Mouse (Mus musculus): Measurements from ENCODE around the gene Fbxl21. TPM values are rescaled to one million over a fixed set of nuclear protein-coding genes. Genes with fewer than 3 reads are reported as not detected.

Fbxl21 gene
- polyA plus RNA-seq, 1 experiment = 2.1 TPM

- Histone ChIP-seq H3K27ac (ENCODE audit: insufficient read depth, low read depth, low read length) (no peak overlapping the region), H3K4me3 (ENCODE audit: insufficient read depth, low read length) (no peak overlapping the region), H3K4me1 (ENCODE audit: control insufficient read depth, insufficient read depth, low read length) (peaks cover 11% of the 10 kb centered on the region)
- TF ChIP-seq POLR2A (IDR thresholded peaks at IDR 0.05; ENCODE audit: borderline replicate concordance, low read depth, low read length) (no peak), CTCF (IDR thresholded peaks at IDR 0.05; ENCODE audit: low read depth, low read length) (no peak)
These were observed 28.3 kb downstream of the Fbxl21 start for GRCm38 (mm10) chr13:56550574-56550973.

DNA sequence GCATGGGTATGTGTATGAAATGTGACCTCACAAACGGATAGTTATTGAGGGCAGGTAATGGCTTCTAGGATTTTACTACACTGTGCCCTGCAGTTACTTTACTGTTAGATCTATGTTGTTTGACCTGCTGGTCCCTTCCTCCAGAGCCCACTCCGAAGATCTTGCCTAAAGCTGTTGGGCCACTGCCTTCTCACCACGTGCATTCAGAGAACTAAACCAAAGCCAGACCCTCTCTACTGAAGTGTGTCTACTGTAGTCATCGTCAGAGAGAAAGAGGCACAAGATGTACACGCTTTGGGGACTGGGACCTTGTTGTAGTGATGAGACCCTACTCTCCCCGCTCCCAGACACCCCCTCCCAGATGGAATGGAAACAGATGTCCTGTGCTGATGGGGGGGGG lies 29.4 kb downstream of the Fbxl21 start:
- H3K4me3 ChIP-seq (ENCODE audit: insufficient read depth, low read length) = no peak overlapping the region
- H3K4me1 ChIP-seq (ENCODE audit: control insufficient read depth, insufficient read depth, low read length) = peaks cover 11% of the 10 kb centered on the region
- no peak overlapping the region for H3K27ac ChIP-seq (ENCODE audit: insufficient read depth, low read depth, low read length)
- no peak for TF ChIP-seq CTCF (IDR thresholded peaks at IDR 0.05; ENCODE audit: low read depth, low read length)
- no peak for TF ChIP-seq POLR2A (IDR thresholded peaks at IDR 0.05; ENCODE audit: borderline replicate concordance, low read depth, low read length)

DNA sequence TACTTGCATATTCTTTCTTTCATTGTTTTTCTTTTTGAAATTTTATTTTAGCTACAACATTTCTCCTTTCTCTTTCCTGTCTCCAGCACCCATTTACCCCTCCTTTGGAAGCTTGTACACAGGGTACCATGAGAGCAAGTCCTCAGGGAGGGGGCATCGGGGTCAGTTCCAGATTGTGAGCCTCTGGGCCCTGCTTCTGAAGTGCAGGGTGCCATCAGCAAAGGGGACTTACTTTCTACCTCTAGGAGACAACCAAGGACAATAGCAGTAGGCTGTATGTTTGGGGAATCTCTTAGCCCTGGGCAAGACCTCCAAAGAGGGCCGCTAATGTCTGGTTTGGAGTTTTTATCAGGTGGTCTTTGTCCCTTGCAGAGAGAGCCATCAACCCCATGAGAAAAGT lies 31.7 kb downstream of the Fbxl21 start:
- TF ChIP-seq POLR2A (IDR thresholded peaks at IDR 0.05; ENCODE audit: borderline replicate concordance, low read depth, low read length) = no peak
- TF ChIP-seq CTCF (IDR thresholded peaks at IDR 0.05; ENCODE audit: low read depth, low read length) = no peak
- Histone ChIP-seq H3K27ac (ENCODE audit: insufficient read depth, low read depth, low read length) (no peak overlapping the region), H3K4me1 (ENCODE audit: control insufficient read depth, insufficient read depth, low read length) (peaks cover 11% of the 10 kb centered on the region), H3K4me3 (ENCODE audit: insufficient read depth, low read length) (no peak overlapping the region)

DNA sequence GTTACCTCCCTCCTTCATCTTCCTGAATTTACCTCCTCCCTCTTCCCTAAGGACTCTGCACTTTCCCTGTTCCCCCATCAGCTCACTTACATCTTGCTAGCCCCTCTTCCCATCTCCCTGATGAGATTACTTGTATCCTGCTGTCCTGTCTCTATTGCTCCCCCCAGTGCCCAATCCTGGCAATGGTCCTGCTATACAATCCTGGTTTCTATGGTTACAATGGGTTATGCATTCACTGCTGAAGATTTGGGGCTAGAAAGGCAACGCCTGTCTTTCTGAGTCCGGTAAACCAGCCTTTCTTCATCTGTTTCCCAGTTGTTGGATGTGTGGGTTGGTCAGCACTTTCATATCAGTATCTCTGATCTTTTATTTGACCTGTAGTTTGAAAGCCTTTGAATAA lies 32.1 kb downstream of the Fbxl21 start:
- Histone ChIP-seq H3K27ac (ENCODE audit: insufficient read depth, low read depth, low read length) (no peak overlapping the region), H3K4me1 (ENCODE audit: control insufficient read depth, insufficient read depth, low read length) (peaks cover 9% of the 10 kb centered on the region), H3K4me3 (ENCODE audit: insufficient read depth, low read length) (no peak overlapping the region)
- TF ChIP-seq POLR2A (IDR thresholded peaks at IDR 0.05; ENCODE audit: borderline replicate concordance, low read depth, low read length) (no peak), CTCF (IDR thresholded peaks at IDR 0.05; ENCODE audit: low read depth, low read length) (no peak)

DNA sequence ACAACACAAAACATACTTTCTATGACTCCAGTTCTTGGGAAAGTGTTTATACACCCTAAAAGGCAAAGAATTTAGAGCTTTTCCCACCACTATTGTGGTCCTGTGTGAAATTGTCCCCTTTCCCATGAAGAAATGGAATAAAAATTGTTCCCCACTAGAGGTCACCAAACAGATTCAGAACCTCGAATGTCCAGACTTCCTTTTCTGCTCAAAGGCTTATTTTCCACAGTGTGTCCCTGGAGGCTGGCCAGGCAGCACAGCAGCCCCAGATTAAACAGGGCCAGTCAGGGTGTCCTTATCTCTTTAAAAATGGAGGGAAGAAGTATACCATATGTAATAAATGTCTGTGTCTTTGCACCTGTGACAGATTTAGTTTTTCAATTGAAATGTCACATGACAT lies 33.7 kb downstream of the Fbxl21 start:
- no peaks in the 10 kb centered on the region for H3K4me1 ChIP-seq (ENCODE audit: control insufficient read depth, insufficient read depth, low read length)
- no peak overlapping the region for H3K27ac ChIP-seq (ENCODE audit: insufficient read depth, low read depth, low read length)
- H3K4me3 ChIP-seq (ENCODE audit: insufficient read depth, low read length) = no peak overlapping the region
- TF ChIP-seq CTCF (IDR thresholded peaks at IDR 0.05; ENCODE audit: low read depth, low read length) = no peak
- no peak for TF ChIP-seq POLR2A (IDR thresholded peaks at IDR 0.05; ENCODE audit: borderline replicate concordance, low read depth, low read length)

- no peak overlapping the region for H3K27ac ChIP-seq (ENCODE audit: insufficient read depth, low read depth, low read length)
- H3K4me1 ChIP-seq (ENCODE audit: control insufficient read depth, insufficient read depth, low read length) = no peaks in the 10 kb centered on the region
- no peak for TF ChIP-seq POLR2A (IDR thresholded peaks at IDR 0.05; ENCODE audit: borderline replicate concordance, low read depth, low read length)
- no peak for TF ChIP-seq CTCF (IDR thresholded peaks at IDR 0.05; ENCODE audit: low read depth, low read length)
- H3K4me3 ChIP-seq (ENCODE audit: insufficient read depth, low read length) = no peak overlapping the region
These were observed 34.4 kb downstream of the Fbxl21 start for GRCm38 (mm10) chr13:56556701-56557100.

GRCm38 (mm10) chr13:56558811-56559210 lies 36.5 kb downstream of the Fbxl21 start:
- H3K27ac ChIP-seq (ENCODE audit: insufficient read depth, low read depth, low read length) = no peak overlapping the region
- H3K4me1 ChIP-seq (ENCODE audit: control insufficient read depth, insufficient read depth, low read length) = no peaks in the 10 kb centered on the region
- TF ChIP-seq POLR2A (IDR thresholded peaks at IDR 0.05; ENCODE audit: borderline replicate concordance, low read depth, low read length) (no peak), CTCF (IDR thresholded peaks at IDR 0.05; ENCODE audit: low read depth, low read length) (no peak)
- H3K4me3 ChIP-seq (ENCODE audit: insufficient read depth, low read length) = no peak overlapping the region

GRCm38 (mm10) chr13:56559841-56560370 lies 37.6 kb downstream of the Fbxl21 start:
- Histone ChIP-seq H3K4me1 (ENCODE audit: control insufficient read depth, insufficient read depth, low read length) (no peaks in the 10 kb centered on the region), H3K27ac (ENCODE audit: insufficient read depth, low read depth, low read length) (no peak overlapping the region), H3K4me3 (ENCODE audit: insufficient read depth, low read length) (no peak overlapping the region)
- TF ChIP-seq POLR2A (IDR thresholded peaks at IDR 0.05; ENCODE audit: borderline replicate concordance, low read depth, low read length) (no peak), CTCF (IDR thresholded peaks at IDR 0.05; ENCODE audit: low read depth, low read length) (no peak)

DNA sequence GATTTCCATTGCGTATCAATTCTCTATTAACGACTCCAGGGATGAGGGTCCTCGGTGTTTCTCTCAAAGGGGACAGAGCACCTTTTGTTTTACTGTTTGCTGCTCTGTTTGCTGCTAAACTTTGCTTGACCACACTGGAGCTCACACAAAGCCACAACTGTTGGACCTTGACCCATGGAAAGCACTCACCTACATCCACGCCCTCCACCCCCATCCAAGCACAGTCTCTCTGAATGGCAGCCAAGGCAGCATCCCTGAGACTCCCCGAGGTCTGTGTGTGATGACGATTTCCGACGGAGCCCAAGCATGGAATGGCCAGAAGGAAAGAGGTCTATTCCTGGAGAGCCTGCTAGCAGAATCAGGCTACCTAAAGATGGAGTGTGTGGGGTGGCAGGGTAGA lies 38.9 kb downstream of the Fbxl21 start:
- no peaks in the 10 kb centered on the region for H3K4me1 ChIP-seq (ENCODE audit: control insufficient read depth, insufficient read depth, low read length)
- no peak overlapping the region for H3K4me3 ChIP-seq (ENCODE audit: insufficient read depth, low read length)
- no peak overlapping the region for H3K27ac ChIP-seq (ENCODE audit: insufficient read depth, low read depth, low read length)
- TF ChIP-seq POLR2A (IDR thresholded peaks at IDR 0.05; ENCODE audit: borderline replicate concordance, low read depth, low read length) (no peak), CTCF (IDR thresholded peaks at IDR 0.05; ENCODE audit: low read depth, low read length) (no peak)

GRCm38 (mm10) chr13:56563075-56563474 lies 40.8 kb downstream of the Fbxl21 start:
- Histone ChIP-seq H3K4me1 (ENCODE audit: control insufficient read depth, insufficient read depth, low read length) (no peaks in the 10 kb centered on the region), H3K4me3 (ENCODE audit: insufficient read depth, low read length) (no peak overlapping the region)
- no peak for TF ChIP-seq POLR2A (IDR thresholded peaks at IDR 0.05; ENCODE audit: borderline replicate concordance, low read depth, low read length)
- peak; percentile 78 for TF ChIP-seq CTCF (IDR thresholded peaks at IDR 0.05; ENCODE audit: low read depth, low read length)

DNA sequence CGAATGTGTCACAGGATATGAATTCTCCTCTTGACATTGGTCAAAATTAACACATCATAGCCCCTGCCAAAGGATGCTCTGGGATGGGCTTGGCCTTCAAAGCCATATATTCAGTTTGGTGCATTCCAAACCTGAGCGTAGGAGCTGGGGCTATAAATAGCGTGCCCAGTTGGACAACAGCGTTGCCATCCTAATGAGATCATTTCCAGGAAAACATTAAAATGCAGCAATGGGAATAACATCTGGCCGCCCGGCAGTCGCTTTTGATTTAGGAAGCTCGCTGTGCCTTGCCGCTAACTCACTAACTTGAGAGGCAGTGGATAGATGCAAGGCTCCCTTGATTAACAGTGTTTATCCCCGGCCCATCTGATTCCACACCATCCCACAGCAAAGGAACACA lies 44.1 kb downstream of the Fbxl21 start:
- no peak overlapping the region for H3K27ac ChIP-seq (ENCODE audit: insufficient read depth, low read depth, low read length)
- no peaks in the 10 kb centered on the region for H3K4me1 ChIP-seq (ENCODE audit: control insufficient read depth, insufficient read depth, low read length)
- no peak for TF ChIP-seq CTCF (IDR thresholded peaks at IDR 0.05; ENCODE audit: low read depth, low read length)
- no peak for TF ChIP-seq POLR2A (IDR thresholded peaks at IDR 0.05; ENCODE audit: borderline replicate concordance, low read depth, low read length)
- H3K4me3 ChIP-seq (ENCODE audit: insufficient read depth, low read length) = no peak overlapping the region

More at GRCm38 (mm10) chr13:56563075-56563474, 40.8 kb downstream of the Fbxl21 start:
- H3K27ac ChIP-seq (ENCODE audit: insufficient read depth, low read depth, low read length) = no peak overlapping the region

Measured in bone marrow macrophage, adult 2 months (primary cell).